Mouse (Mus musculus) hindbrain, embryonic 16.5 days (tissue): Measurements from ENCODE around the gene Larp4b. TPM values are rescaled to one million over a fixed set of nuclear protein-coding genes. Genes with fewer than 3 reads are reported as not detected.

Experiments
- ATAC-seq: fragments of 200-750 bp; cut with Nextera tagmentation; 2 replicates; pipeline ENCODE4 v1.8.0; 2017; ENCODE audit warnings: moderate TSS enrichment, moderate library complexity
- H3K27ac ChIP-seq: fragments of 300-500 bp; sonication (generic); 2 replicates; pipeline ENCODE4 v1.5.1; 2014; ENCODE audit warnings: low read depth, mild to moderate bottlenecking, control low read depth, low read length, moderate library complexity
- H3K27me3 ChIP-seq: fragments of 300-500 bp; sonication (generic); replicated peaks from 2 replicates; pipeline ENCODE4 v1.6.1; 2014; ENCODE audit warnings: low read length; ENCODE audit not compliant: control insufficient read depth, insufficient read depth
- H3K36me3 ChIP-seq: fragments of 300-500 bp; sonication (generic); 2 replicates; pipeline ENCODE4 v1.6.1; 2014; ENCODE audit warnings: mild to moderate bottlenecking, low read length, moderate library complexity, mixed read lengths; ENCODE audit not compliant: control insufficient read depth, insufficient read depth
- H3K4me1 ChIP-seq: fragments of 300-500 bp; sonication (generic); 2 replicates; pipeline ENCODE4 v1.6.1; 2014; ENCODE audit warnings: low read depth, low read length; ENCODE audit not compliant: control insufficient read depth, insufficient read depth
- H3K4me2 ChIP-seq: fragments of 300-500 bp; sonication (generic); 2 replicates; pipeline ENCODE4 v1.6.1; 2014; ENCODE audit warnings: mild to moderate bottlenecking, low read length, control low read depth, moderate library complexity
- H3K4me3 ChIP-seq: fragments of 300-500 bp; sonication (generic); 2 replicates; pipeline ENCODE4 v1.5.1; 2014; ENCODE audit warnings: mild to moderate bottlenecking, low read length, control low read depth, moderate library complexity
- H3K9ac ChIP-seq: fragments of 300-500 bp; sonication (generic); 2 replicates; pipeline ENCODE4 v1.6.1; 2014; ENCODE audit warnings: low read depth, mild to moderate bottlenecking, control low read depth, low read length, moderate library complexity
- H3K9me3 ChIP-seq: fragments of 300-500 bp; sonication (generic); 2 replicates; pipeline ENCODE4 v1.6.1; 2014; ENCODE audit warnings: mild to moderate bottlenecking, low read length, moderate library complexity; ENCODE audit not compliant: control insufficient read depth
- WGBS: fragments of 180-500 bp; shearing (Covaris S2); extraction: QIAGEN DNeasy Blood & Tissue Kit; methylation state at CpG from one replicate; pipeline ENCODE4 v1.1.7; 2014; 5-methylcytosine and 5-hydroxymethylcytosine counted together
- polyA plus RNA-seq: library from polyadenylated mRNA; unstranded; fragments of >200 nt; fragmentation: Nextera tagmentation; extraction: Ambion mirVana; gene quantifications from 2 replicates; pipeline ENCODE4 v1.2.1, GENCODE M21; 2015

The Larp4b gene
- polyA plus RNA-seq, 1 experiment from 2014 or later, result 35.0 TPM

- H3K9me3 ChIP-seq, result no peaks in the 10 kb centered on the region
- no peak overlapping the region for H3K4me2 ChIP-seq
- H3K9ac ChIP-seq, result no peak overlapping the region
- WGBS, result 46% methylated on average over 9 of the region's 9 CpGs
- no peaks in the 10 kb centered on the region for H3K36me3 ChIP-seq
- no peaks in the 10 kb centered on the region for H3K27me3 ChIP-seq
- no peak overlapping the region for H3K4me3 ChIP-seq
- no peak overlapping the region for H3K27ac ChIP-seq
- H3K4me1 ChIP-seq, result peaks cover 3% of the 10 kb centered on the region
- ATAC-seq, result no peak
Observed at GRCm38 (mm10) chr13:9192797-9193330, 99.2 kb downstream of the Larp4b start.

- no peak overlapping the region for H3K4me3 ChIP-seq
- H3K36me3 ChIP-seq, result no peaks in the 10 kb centered on the region
- ATAC-seq, result no peak
- H3K4me1 ChIP-seq, result no peaks in the 10 kb centered on the region; the same call in 1 of the 2 replicates
- no peak overlapping the region for H3K27ac ChIP-seq
- no peak overlapping the region for H3K4me2 ChIP-seq
- 88% methylated on average over 4 of the region's 4 CpGs for WGBS
- no peaks in the 10 kb centered on the region for H3K9me3 ChIP-seq
- H3K9ac ChIP-seq, result no peak overlapping the region
- no peaks in the 10 kb centered on the region for H3K27me3 ChIP-seq
Observed at GRCm38 (mm10) chr13:9194656-9195055, 101.0 kb downstream of the Larp4b start.

- H3K4me1 ChIP-seq, result no peaks in the 10 kb centered on the region; the same call in 1 of the 2 replicates
- H3K36me3 ChIP-seq, result no peaks in the 10 kb centered on the region
- no peak overlapping the region for H3K9ac ChIP-seq
- H3K4me2 ChIP-seq, result no peak overlapping the region
- no peaks in the 10 kb centered on the region for H3K9me3 ChIP-seq
- no peak overlapping the region for H3K4me3 ChIP-seq
- 69% methylated on average over 4 of the region's 4 CpGs for WGBS
- no peak for ATAC-seq
- H3K27me3 ChIP-seq, result no peaks in the 10 kb centered on the region
- H3K27ac ChIP-seq, result no peak overlapping the region
Observed at GRCm38 (mm10) chr13:9195565-9195964, 101.9 kb downstream of the Larp4b start.

- Histone ChIP-seq H3K27me3 (no peaks in the 10 kb centered on the region), H3K4me1 (no peaks in the 10 kb centered on the region; the same call in 1 of the 2 replicates), H3K9ac (no peak overlapping the region), H3K4me3 (no peak overlapping the region), H3K27ac (no peak overlapping the region), H3K4me2 (no peak overlapping the region), H3K9me3 (no peaks in the 10 kb centered on the region), H3K36me3 (no peaks in the 10 kb centered on the region)
- ATAC-seq, result no peak
- WGBS, result 81% methylated on average over 3 of the region's 3 CpGs
Observed at GRCm38 (mm10) chr13:9198106-9198505, 104.4 kb downstream of the Larp4b start.

GRCm38 (mm10) chr13:9198728-9199464 is 105.2 kb downstream of the Larp4b start:
- WGBS, result 41% methylated on average over 19 of the region's 19 CpGs
- no peaks in the 10 kb centered on the region for H3K27me3 ChIP-seq
- H3K9me3 ChIP-seq, result no peaks in the 10 kb centered on the region
- no peak overlapping the region for H3K4me3 ChIP-seq
- no peaks in the 10 kb centered on the region; the same call in 1 of the 2 replicates for H3K4me1 ChIP-seq
- H3K36me3 ChIP-seq, result no peaks in the 10 kb centered on the region
- H3K4me2 ChIP-seq, result peak overlapping the region; percentile 37
- ATAC-seq, result peak; percentile 84
- no peak overlapping the region for H3K27ac ChIP-seq
- H3K9ac ChIP-seq, result no peak overlapping the region

GRCm38 (mm10) chr13:9199465-9199844 is 105.8 kb downstream of the Larp4b start:
- Histone ChIP-seq H3K9ac (no peak overlapping the region), H3K4me2 (peak overlapping the region; percentile 37), H3K4me3 (no peak overlapping the region), H3K4me1 (no peaks in the 10 kb centered on the region; the same call in 1 of the 2 replicates), H3K9me3 (no peaks in the 10 kb centered on the region), H3K36me3 (no peaks in the 10 kb centered on the region), H3K27ac (no peak overlapping the region), H3K27me3 (no peaks in the 10 kb centered on the region)
- 47% methylated on average over 2 of the region's 2 CpGs for WGBS
- peak; percentile 48; the same call in 1 of the 2 replicates for ATAC-seq

- WGBS, result 84% methylated on average over 9 of the region's 9 CpGs
- Histone ChIP-seq H3K4me1 (no peaks in the 10 kb centered on the region), H3K27ac (no peak overlapping the region), H3K9ac (no peak overlapping the region), H3K27me3 (no peaks in the 10 kb centered on the region), H3K4me3 (no peak overlapping the region), H3K9me3 (no peaks in the 10 kb centered on the region), H3K36me3 (no peaks in the 10 kb centered on the region), H3K4me2 (no peak overlapping the region)
- ATAC-seq, result no peak
Observed at GRCm38 (mm10) chr13:9222761-9223405, 129.2 kb downstream of the Larp4b start.

Other genes with a start within 250 kb of the Larp4b start
- gene Wdr37, start 222.0 kb upstream of the Larp4b start, polyA plus RNA-seq, result 50.7 and 55.6 TPM in 2 replicates
- 104 and 118 TPM in 2 replicates for gene Idi1, start 208.4 kb upstream of the Larp4b start, polyA plus RNA-seq
- not detected in 2 replicates for gene Gm9745, start 145.7 kb upstream of the Larp4b start, polyA plus RNA-seq
- not detected in 2 replicates for gene Idi2, start 141.0 kb upstream of the Larp4b start, polyA plus RNA-seq
- 53.4 and 58.8 TPM in 2 replicates for gene Gtpbp4, start 97.8 kb upstream of the Larp4b start, polyA plus RNA-seq
- 10.5 and 12.1 TPM in 2 replicates for gene Dip2c, start 182.6 kb downstream of the Larp4b start, polyA plus RNA-seq